Mouse (Mus musculus): ENCODE measurements around the gene Tatdn3. TPM values are rescaled to one million over a fixed set of nuclear protein-coding genes. Genes with fewer than 3 reads are reported as not detected.
A peak's percentile ranks its signal among the peaks of the same experiment; 100 is the strongest.

Gene Tatdn3
- polyA plus RNA-seq, 1 experiment: 0.84 TPM

DNA sequence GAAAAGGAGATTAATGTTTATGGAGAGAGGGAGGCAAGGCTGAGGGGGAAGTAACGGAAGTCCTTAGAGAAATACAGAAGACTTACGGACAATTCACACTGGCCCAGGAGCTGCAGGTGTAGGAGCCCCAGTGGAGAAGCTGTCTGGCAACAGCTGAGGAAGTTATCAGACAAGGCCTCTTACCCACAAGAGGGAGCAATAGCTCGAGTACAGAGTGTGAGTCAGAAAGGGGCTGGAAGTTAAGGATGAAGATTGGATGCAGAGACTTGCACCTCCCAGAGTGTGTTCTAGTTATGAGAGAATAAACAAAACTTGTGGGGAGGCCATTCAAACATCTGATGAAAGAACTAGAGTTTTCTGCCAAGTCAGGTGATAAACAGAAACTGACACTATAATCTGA, 5.3 kb downstream of the Tatdn3 start:
- no peak for TF ChIP-seq GATA1 (IDR thresholded peaks at IDR 0.05; ENCODE audit: low read length)

DNA sequence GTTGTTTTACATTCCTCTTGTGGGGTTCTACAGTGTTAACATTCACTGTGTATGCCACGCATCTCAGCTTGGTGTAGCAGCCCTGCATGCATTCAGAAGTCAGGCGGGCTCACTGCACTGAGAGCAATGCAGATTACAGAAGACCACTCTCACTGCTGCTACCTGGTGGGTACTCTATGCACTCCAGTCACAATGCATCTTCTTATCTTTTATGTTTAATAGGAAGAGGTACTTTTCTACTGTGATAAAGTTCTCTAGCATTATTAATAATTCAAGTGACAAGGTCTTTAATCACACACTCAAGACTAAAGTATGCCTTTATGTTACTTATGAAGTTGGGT, 7.2 kb downstream of the Tatdn3 start:
- no peak for TF ChIP-seq GATA1 (IDR thresholded peaks at IDR 0.05; ENCODE audit: low read length)

DNA sequence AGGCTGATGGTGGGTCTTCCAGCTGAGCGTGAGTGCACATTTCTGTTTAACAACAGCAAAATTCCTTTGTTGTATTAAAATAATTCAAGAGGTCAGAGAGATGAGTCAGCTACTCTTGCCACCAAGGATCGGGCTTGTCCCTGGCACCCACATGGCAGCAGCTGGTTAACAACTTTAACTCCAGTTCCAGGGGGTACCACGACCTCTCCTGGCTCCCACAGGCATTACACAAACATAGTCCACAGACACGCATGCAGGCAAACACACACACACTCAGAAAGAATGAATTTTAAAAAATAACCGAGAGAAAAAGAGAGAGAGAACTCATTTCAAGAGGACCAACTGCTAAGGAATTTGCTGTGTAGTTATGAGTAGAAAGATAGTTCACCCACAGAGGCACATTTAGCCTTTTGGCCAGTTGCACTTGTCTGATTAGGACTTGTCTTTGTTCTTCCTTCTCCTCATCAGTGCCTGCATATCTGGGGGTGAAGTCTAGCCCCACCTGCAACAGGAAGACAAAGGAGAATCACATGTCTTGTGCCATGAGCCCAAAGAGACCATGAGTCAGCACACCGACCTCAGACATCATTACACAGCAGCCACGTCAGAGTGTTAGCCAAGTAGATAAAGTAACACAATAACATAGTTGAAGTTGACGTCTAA, 7.7 kb downstream of the Tatdn3 start:
- TF ChIP-seq GATA1 (IDR thresholded peaks at IDR 0.05; ENCODE audit: low read length): peak; percentile 93

DNA sequence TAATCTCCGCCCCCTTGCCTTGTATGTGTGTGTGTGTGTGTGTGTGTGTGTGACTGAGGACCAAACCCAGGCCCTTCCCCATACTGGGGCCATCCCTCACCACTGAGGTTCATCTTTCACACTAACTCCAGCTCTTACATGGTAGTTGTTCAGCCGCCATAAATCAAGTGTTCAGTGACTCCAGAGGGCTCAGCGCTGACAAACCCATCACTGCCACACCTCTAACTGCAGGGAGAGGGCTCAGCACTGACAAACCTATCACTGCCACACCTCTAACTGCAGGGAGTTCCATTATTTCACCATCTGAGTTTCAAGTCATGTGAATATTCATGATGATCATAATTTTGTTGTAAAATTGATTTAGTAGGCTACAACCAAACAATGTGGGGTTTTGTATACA, 9.2 kb downstream of the Tatdn3 start:
- TF ChIP-seq GATA1 (IDR thresholded peaks at IDR 0.05; ENCODE audit: low read length): no peak

DNA sequence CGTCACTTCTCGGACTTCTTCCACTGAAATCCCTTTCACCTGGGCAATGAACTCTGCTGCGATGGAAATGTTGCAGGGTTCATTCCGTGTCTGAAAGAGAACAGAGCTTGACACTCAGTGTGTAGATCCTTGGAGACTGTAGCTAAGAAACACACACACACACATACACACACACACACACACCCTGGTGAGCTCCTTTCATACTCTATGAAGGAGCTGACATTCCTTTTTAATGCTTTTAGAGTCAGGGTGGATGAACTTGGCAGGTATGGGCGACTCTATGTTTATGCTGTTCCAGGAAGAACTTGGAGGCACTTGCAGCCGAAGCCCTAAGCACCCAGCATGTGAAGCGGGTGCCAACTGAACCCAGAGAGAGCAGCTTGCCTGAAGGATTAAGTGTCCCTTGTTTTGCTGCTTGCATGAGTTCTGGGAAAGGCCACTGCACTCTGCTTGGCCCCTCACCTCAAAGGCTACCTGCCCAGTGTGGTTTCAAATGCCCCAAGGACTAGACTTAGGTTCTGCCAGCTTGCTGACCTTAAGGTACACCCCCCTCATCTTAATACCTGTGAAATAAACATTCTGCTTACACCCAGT, 16.4 kb downstream of the Tatdn3 start:
- TF ChIP-seq GATA1 (IDR thresholded peaks at IDR 0.05; ENCODE audit: low read length): no peak

- no peak for TF ChIP-seq GATA1 (IDR thresholded peaks at IDR 0.05; ENCODE audit: low read length)
Observed at GRCm38 (mm10) chr1:191045264-191045663, 17.5 kb downstream of the Tatdn3 start.

DNA sequence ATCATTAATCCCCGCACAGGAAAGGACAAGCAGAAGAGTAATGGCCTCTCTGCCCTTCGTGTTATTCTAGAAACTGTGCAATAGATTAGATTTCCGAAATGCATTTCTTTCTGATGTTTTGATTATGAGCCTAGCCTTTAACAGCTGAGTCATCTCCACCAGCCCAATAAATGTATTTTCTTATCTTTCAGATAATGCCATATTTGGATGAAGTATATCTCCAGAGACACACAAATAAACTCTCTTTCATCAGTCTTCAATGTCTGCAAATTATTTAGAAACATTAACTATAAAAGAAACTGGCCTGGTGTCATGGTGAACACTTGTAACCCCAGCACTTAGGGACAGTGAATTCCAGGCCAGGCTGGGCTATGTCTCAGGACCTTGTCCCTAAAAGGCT, 20.0 kb downstream of the Tatdn3 start:
- TF ChIP-seq GATA1 (IDR thresholded peaks at IDR 0.05; ENCODE audit: low read length): peak; percentile 34

DNA sequence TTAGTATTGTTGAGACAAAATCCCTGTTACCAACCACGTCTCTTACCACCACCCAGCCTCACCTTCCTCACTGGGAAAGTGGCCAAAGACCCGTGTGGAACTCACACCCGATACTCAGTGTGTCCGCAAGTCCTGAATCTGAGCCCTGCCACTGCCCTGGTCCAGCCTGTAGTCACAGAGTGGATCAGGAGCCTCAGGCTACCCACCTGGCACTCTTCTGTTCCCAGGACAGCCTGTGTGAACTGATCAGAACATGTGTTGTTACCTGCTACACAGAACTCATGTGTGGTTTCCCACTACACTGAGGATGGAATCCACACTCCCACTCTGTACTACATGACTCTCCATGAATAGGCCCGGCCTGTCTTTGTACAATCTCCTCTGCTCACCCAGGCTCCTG, 20.6 kb downstream of the Tatdn3 start:
- TF ChIP-seq GATA1 (IDR thresholded peaks at IDR 0.05; ENCODE audit: low read length): no peak

- TF ChIP-seq GATA1 (IDR thresholded peaks at IDR 0.05; ENCODE audit: low read length): no peak
Observed at GRCm38 (mm10) chr1:191041352-191041751, 21.4 kb downstream of the Tatdn3 start.

DNA sequence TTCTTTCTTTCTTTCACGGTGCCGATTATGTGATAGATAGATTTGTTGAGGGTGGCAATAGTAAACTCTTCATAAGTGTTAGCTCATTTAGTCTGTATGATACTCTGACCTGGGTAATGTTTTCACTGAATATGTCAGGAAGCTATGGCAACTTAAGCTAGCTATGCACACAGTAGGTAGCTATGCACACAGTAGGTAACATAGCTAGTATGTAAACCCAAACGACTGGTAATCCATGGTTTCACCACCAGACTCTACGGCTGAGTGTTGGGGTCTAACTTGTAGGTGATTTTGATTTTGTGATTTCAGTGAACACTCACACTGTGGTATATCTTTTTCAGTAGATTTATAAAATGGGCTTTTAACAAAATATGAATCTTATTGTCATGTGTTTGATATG, 24.7 kb downstream of the Tatdn3 start:
- TF ChIP-seq GATA1 (IDR thresholded peaks at IDR 0.05; ENCODE audit: low read length): no peak

GRCm38 (mm10) chr1:191036554-191037334, 26.0 kb downstream of the Tatdn3 start, which contains the start of gene Spata45:
Gene Spata45 (plus strand): TSS chr1:191036639.
- no peak for TF ChIP-seq GATA1 (IDR thresholded peaks at IDR 0.05; ENCODE audit: low read length)

GRCm38 (mm10) chr1:191035649-191036048, 27.1 kb downstream of the Tatdn3 start:
- TF ChIP-seq GATA1 (IDR thresholded peaks at IDR 0.05; ENCODE audit: low read length): peak; percentile 41

DNA sequence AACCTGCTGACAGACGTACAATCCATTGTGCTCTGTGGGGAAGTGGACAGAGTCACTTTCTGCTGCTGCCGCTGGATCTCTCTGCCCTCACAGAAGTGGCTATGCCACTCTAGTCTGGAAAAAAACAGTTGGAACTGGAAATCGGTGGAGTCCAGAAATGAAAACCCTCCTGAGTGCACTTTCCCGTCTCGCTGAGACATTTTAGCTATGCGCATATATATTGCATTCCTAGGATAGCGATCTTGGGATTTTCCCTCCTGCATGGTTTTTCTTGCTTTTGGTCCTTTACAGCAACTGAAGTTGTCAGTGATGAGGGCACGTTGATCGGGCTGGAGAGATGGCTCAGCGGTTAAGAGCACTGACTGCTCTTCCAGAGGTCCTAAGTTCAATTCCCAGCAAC, 32.5 kb downstream of the Tatdn3 start:
- TF ChIP-seq GATA1 (IDR thresholded peaks at IDR 0.05; ENCODE audit: low read length): no peak

DNA sequence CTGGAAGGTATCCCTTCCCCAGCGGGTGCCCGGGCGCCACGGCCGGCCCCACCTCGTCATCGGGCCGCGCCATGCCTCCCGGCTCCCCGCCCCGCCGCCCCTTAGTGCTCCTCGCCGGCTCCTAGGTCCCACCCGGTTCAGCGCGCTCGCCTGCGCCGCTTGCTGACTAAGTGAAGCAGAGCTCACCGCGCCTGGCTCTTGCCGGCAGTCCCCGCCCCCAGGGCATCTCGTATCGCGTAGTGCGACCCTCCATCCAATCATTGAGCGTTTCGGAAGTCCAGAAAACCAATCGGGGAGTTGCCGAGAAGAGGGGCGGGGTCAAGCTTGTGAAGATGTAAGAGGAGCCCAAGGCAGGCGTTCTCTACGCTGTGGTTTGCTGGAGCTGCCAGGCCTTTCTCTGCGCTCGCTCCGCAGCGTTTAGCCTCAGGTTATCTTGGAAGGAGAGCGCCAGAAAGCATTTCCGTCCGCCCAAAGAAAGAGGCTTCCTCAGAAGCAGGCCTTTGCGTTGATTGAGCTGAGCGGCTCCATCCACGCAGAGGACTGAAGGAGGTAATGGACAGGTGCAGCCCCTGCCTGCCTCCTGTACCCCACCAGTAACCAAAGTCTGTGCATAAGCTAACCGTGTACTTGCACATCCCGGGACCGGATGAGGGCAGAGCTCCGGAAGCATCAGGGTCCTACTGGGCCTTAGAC, 36.6 kb downstream of the Tatdn3 start, which contains the start of gene Flvcr1:
Gene Flvcr1, minus strand, starts transcription at position 138 of the 693 bp plus-strand sequence.
- no peak for TF ChIP-seq GATA1 (IDR thresholded peaks at IDR 0.05; ENCODE audit: low read length)

DNA sequence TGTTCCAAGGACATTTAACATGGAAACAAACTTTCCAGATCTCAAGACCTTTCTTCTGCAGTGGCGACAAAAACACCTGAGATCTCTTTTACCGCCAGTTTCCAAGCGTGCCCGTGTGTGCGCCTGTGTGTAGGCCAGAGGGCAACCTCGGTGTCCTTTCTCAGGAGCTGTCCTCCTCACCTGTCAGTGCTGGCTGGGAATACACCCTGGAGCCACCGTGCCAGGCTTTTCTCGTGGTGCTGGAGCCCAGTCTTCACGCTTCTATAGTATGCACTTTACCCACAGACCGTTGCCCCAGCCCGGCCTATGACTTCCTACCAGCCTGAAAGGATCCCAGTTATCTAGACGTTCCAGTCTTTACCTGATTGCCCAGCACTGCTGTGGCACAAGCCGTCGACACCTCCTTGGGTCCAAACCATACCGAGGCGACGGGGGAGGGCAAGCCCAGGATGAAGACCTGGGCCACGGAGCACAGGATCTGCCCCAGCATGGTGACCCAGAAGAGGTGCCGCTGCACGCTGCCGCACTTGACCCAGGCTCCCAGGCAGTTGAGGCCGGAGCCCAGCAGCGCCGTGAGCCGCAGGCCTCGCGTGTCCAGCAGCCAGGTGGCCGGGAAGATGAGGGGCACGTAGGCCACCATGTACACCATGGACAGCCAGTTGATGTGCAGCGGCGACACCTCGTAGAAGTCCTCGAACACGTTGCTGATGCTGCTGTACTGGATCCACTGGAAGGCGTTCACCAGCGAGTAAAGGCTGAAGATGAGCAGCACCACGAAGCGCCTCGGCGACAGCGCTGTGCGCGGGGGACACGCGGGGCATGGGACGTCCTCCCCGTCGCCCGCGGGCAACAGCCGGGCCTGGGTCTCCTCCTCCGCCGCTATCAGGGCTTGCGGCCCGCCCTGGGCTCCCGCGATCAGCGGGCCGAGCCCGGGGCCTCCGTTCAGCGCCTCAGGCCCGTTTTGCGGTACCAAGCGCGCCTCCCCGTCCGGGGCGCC, 37.4 kb downstream of the Tatdn3 start:
- no peak for TF ChIP-seq GATA1 (IDR thresholded peaks at IDR 0.05; ENCODE audit: low read length)

Data from G1E-ER4 (cell line).